Comparison of ENCODE assay signal across 21 mouse cellular contexts in the genomic region with DNA sequence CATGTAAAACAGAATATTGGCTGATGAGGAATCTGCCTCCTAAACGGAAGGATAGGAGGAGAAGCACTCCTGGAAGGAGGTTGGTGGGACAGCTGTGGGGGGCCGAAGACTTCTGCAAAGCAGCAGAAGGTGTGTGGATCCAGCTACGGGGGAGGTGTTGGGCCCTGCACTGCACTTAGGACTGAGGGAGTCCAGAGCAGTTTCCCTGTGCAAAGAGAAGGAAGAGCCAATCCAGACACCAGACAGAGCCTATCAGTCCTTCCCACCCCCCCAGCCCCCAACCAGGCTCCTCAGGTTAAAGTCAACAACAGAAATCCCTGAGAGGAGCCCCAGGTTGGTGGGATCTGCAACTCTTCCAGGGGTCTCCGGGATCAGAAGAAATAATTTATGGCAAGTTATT. TPM values are rescaled to one million over a fixed set of nuclear protein-coding genes. Genes with fewer than 3 reads are reported as not detected.
"Had no signal": no experiment of that assay in that cellular context is flagged by ENCODE, and none has a peak within 500 bp of the region (broad histone marks: within the 10 kb centered on the region; RNA-seq: fewer than 3 reads in every experiment).

No protein-coding gene starts in this region.

- H3K4me1 ChIP-seq: lung, embryonic 15.5 days; megakaryocyte, embryonic 14.5 days; midbrain, embryonic 13.5 days; midbrain, embryonic 15.5 days; neural tube, embryonic 12.5 days; stomach, embryonic 15.5 days had no signal

- ATAC-seq: lung, postnatal 0 days; midbrain, embryonic 13.5 days; midbrain, embryonic 15.5 days had no signal

- H3K9me3 ChIP-seq: lung, embryonic 15.5 days; midbrain, embryonic 13.5 days; midbrain, embryonic 15.5 days; neural tube, embryonic 12.5 days; stomach, embryonic 15.5 days had no signal

- H3K36me3 ChIP-seq: lung, embryonic 15.5 days; midbrain, embryonic 13.5 days; midbrain, embryonic 15.5 days; neural tube, embryonic 12.5 days; stomach, embryonic 15.5 days had no signal

- H3K4me2 ChIP-seq: lung, embryonic 15.5 days; midbrain, embryonic 11.5 days; midbrain, embryonic 13.5 days; midbrain, embryonic 15.5 days; neural tube, embryonic 12.5 days; stomach, embryonic 15.5 days had no signal

- H3K27ac ChIP-seq: lung, embryonic 15.5 days; macrophage; midbrain, embryonic 13.5 days; midbrain, embryonic 15.5 days; neural tube, embryonic 12.5 days; stomach, embryonic 15.5 days; stomach, postnatal 0 days had no signal

- H3K27me3 ChIP-seq: lung, embryonic 15.5 days; midbrain, embryonic 13.5 days; midbrain, embryonic 15.5 days; neural tube, embryonic 12.5 days; stomach, embryonic 15.5 days had no signal

- H3K9ac ChIP-seq: lung, embryonic 15.5 days; midbrain, embryonic 13.5 days; midbrain, embryonic 15.5 days; neural tube, embryonic 12.5 days; stomach, embryonic 15.5 days had no signal

- H3K4me3 ChIP-seq: lung, embryonic 15.5 days; megakaryocyte, embryonic 14.5 days; midbrain, embryonic 13.5 days; midbrain, embryonic 15.5 days; neural tube, embryonic 12.5 days; stomach, embryonic 15.5 days had no signal

- DNase-seq: lung, adult 2 months; lung, postnatal 14 days; lung, postnatal 36 days; right cerebral cortex, postnatal 25 days; thymus, adult 2 months; thymus, postnatal 25 days; thymus, postnatal 4 days had no signal

RNA-seq across cellular contexts. Expression of a gene that starts 27.5 kb away (rescaled TPM):
- total RNA-seq: megakaryocyte progenitor cell, adult 5-6 weeks; midbrain, postnatal 0 days; monocyte, adult 5-6 weeks; neutrophil, adult 5-6 weeks had no signal
- polyA plus RNA-seq: lung, embryonic 15.5 days; lung, postnatal 0 days; macrophage; midbrain, embryonic 11.5 days; midbrain, embryonic 13.5 days; midbrain, embryonic 15.5 days had no signal
